Mouse (Mus musculus) small intestine, adult 2 months (tissue): ENCODE results near the gene Cpsf3.

Experiments
- CTCF ChIP-seq: fragments of 200-500 bp; IDR thresholded peaks from 2 replicates; pipeline ENCODE4 v1.5.1; 2012; ENCODE audit warnings: low read depth, mild to moderate bottlenecking, control low read depth, inconsistent platforms, low read length, moderate library complexity, mixed read lengths; ENCODE audit not compliant: insufficient replicate concordance, insufficient read length; ENCODE audit errors: extremely low read depth
- POLR2A ChIP-seq: fragments of 200-500 bp; IDR thresholded peaks from 2 replicates; pipeline ENCODE4 v1.6.1; 2012; ENCODE audit warnings: low read depth, mild to moderate bottlenecking, control low read depth, inconsistent platforms, low read length, moderate library complexity

GRCm38 (mm10) chr12:21301324-21301723 is 16.1 kb downstream of the Cpsf3 start:
- TF ChIP-seq CTCF (no peak), POLR2A (no peak)
